Mouse (Mus musculus) heart, embryonic 16.5 days (tissue): ENCODE results near the gene Inafm1. TPM values are rescaled to one million over a fixed set of nuclear protein-coding genes. Genes with fewer than 3 reads are reported as not detected.
"Not testable (repeated sequence)": the region's sequence is repeated elsewhere in the genome, so short reads cannot be mapped to it uniquely, and the experiment has no call there.

Source experiments
- ATAC-seq: fragments of 200-750 bp; cut with Nextera tagmentation; replicated peaks from 2 replicates; pipeline ENCODE4 v1.8.0; 2017; ENCODE audit warnings: moderate number of reproducible peaks; ENCODE audit not compliant: insufficient read depth, low FRiP score; ENCODE audit errors: extremely low read depth
- H3K27ac ChIP-seq: fragments of 300-500 bp; sonication (generic); 2 replicates; pipeline ENCODE4 v1.5.1; 2014; ENCODE audit warnings: mild to moderate bottlenecking, low read length, control low read depth, moderate library complexity
- H3K27me3 ChIP-seq: fragments of 300-500 bp; sonication (generic); 2 replicates; pipeline ENCODE4 v1.6.1; 2014; ENCODE audit warnings: low read length, mixed read lengths; ENCODE audit not compliant: control insufficient read depth, insufficient read depth
- H3K36me3 ChIP-seq: fragments of 300-500 bp; sonication (generic); 2 replicates; pipeline ENCODE4 v1.6.1; 2014; ENCODE audit not compliant: control insufficient read depth, insufficient read depth
- H3K4me1 ChIP-seq: fragments of 300-500 bp; sonication (generic); 2 replicates; pipeline ENCODE4 v1.6.1; 2014; ENCODE audit warnings: low read length, mixed read lengths; ENCODE audit not compliant: control insufficient read depth, insufficient read depth
- H3K4me2 ChIP-seq: fragments of 300-500 bp; sonication (generic); 2 replicates; pipeline ENCODE4 v1.6.1; 2014; ENCODE audit warnings: low read depth, mild to moderate bottlenecking, control low read depth, low read length
- H3K4me3 ChIP-seq: fragments of 300-500 bp; sonication (generic); 2 replicates; pipeline ENCODE4 v1.5.1; 2014; ENCODE audit warnings: mild to moderate bottlenecking, control low read depth, low read length
- H3K9ac ChIP-seq: fragments of 300-500 bp; sonication (generic); 2 replicates; pipeline ENCODE4 v1.6.1; 2014; ENCODE audit warnings: low read length, control low read depth
- H3K9me3 ChIP-seq: fragments of 300-500 bp; sonication (generic); replicated peaks from 2 replicates; pipeline ENCODE4 v1.6.1; 2016; ENCODE audit warnings: low read length; ENCODE audit not compliant: control insufficient read depth
- WGBS: fragments of 180-500 bp; shearing (Covaris S2); extraction: QIAGEN DNeasy Blood & Tissue Kit; methylation state at CpG from one replicate; pipeline ENCODE4 v1.1.7; 2014; 5-methylcytosine and 5-hydroxymethylcytosine counted together
- polyA plus RNA-seq: library from polyadenylated mRNA; unstranded; fragments of >200 nt; fragmentation: Nextera tagmentation; extraction: Ambion mirVana; gene quantifications from 2 replicates; pipeline ENCODE4 v1.2.1, GENCODE M21; 2015

Gene Inafm1
- polyA plus RNA-seq, 1 experiment from 2014 or later: 6.9 TPM

GRCm38 (mm10) chr7:16312011-16312671 lies 38.7 kb upstream of the Inafm1 start:
- Histone ChIP-seq H3K36me3 (0 out of 2 replicates have a peak, but pooled peaks cover 3% of the 10 kb centered on the region), H3K9me3 (no peaks in the 10 kb centered on the region), H3K27ac (peak overlapping the region; percentile 100), H3K27me3 (no peaks in the 10 kb centered on the region), H3K4me2 (peak overlapping the region; percentile 100), H3K4me1 (peaks cover 40% of the 10 kb centered on the region), H3K9ac (peak overlapping the region; percentile 99), H3K4me3 (peak overlapping the region; percentile 85)
- ATAC-seq: no peak
- under 1% methylated on average over 45 of the region's 49 CpGs for WGBS

GRCm38 (mm10) chr7:16311453-16312004 lies 38.1 kb upstream of the Inafm1 start:
- Histone ChIP-seq H3K4me1 (peaks cover 40% of the 10 kb centered on the region), H3K9me3 (no peaks in the 10 kb centered on the region), H3K9ac (peak overlapping the region; percentile 99), H3K4me2 (peak overlapping the region; percentile 100), H3K27ac (peak overlapping the region; percentile 100), H3K27me3 (no peaks in the 10 kb centered on the region), H3K4me3 (peak overlapping the region; percentile 85), H3K36me3 (0 out of 2 replicates have a peak, but pooled peaks cover 2% of the 10 kb centered on the region)
- ATAC-seq: no peak
- WGBS: 2% methylated on average over 14 of the region's 14 CpGs

- no peaks in the 10 kb centered on the region for H3K9me3 ChIP-seq
- peak overlapping the region; percentile 85 for H3K4me3 ChIP-seq
- under 1% methylated on average over 31 of the region's 31 CpGs for WGBS
- peaks cover 40% of the 10 kb centered on the region for H3K4me1 ChIP-seq
- H3K9ac ChIP-seq: peak overlapping the region; percentile 99
- no peak for ATAC-seq
- peak overlapping the region; percentile 100 for H3K4me2 ChIP-seq
- no peaks in the 10 kb centered on the region for H3K36me3 ChIP-seq
- no peaks in the 10 kb centered on the region for H3K27me3 ChIP-seq
- peak overlapping the region; percentile 100 for H3K27ac ChIP-seq
These were observed 37.4 kb upstream of the Inafm1 start for GRCm38 (mm10) chr7:16310521-16311452.

GRCm38 (mm10) chr7:16310020-16310520 lies 36.7 kb upstream of the Inafm1 start:
- H3K9ac ChIP-seq: peak overlapping the region; percentile 76
- no peaks in the 10 kb centered on the region for H3K36me3 ChIP-seq
- WGBS: 1% methylated on average over 30 of the region's 56 CpGs
- H3K27me3 ChIP-seq: no peaks in the 10 kb centered on the region
- peak overlapping the region; percentile 100 for H3K4me2 ChIP-seq
- peak; percentile 12 for ATAC-seq
- peaks cover 40% of the 10 kb centered on the region for H3K4me1 ChIP-seq
- peak overlapping the region; percentile 70 for H3K27ac ChIP-seq
- H3K4me3 ChIP-seq: peak overlapping the region; percentile 85
- H3K9me3 ChIP-seq: no peaks in the 10 kb centered on the region

- ATAC-seq: peak; percentile 47
- Histone ChIP-seq H3K4me1 (peaks cover 39% of the 10 kb centered on the region), H3K4me2 (peak overlapping the region; percentile 100), H3K27me3 (no peaks in the 10 kb centered on the region), H3K27ac (peak overlapping the region; percentile 70), H3K4me3 (peak overlapping the region; percentile 85), H3K9me3 (no peaks in the 10 kb centered on the region), H3K9ac (peak overlapping the region; percentile 76), H3K36me3 (no peaks in the 10 kb centered on the region)
- WGBS: under 1% methylated on average over 61 of the region's 61 CpGs
These were observed 36.1 kb upstream of the Inafm1 start for GRCm38 (mm10) chr7:16309318-16310019.

- peaks cover 36% of the 10 kb centered on the region for H3K4me1 ChIP-seq
- no peaks in the 10 kb centered on the region for H3K27me3 ChIP-seq
- no peaks in the 10 kb centered on the region for H3K36me3 ChIP-seq
- H3K4me2 ChIP-seq: peak overlapping the region; percentile 100
- H3K27ac ChIP-seq: peak overlapping the region; percentile 56
- WGBS: 37% methylated on average over 16 of the region's 16 CpGs
- H3K9me3 ChIP-seq: no peaks in the 10 kb centered on the region
- H3K9ac ChIP-seq: peak overlapping the region; percentile 76
- peak overlapping the region; percentile 85 for H3K4me3 ChIP-seq
- no peak for ATAC-seq
These were observed 35.3 kb upstream of the Inafm1 start for GRCm38 (mm10) chr7:16308555-16309317.

GRCm38 (mm10) chr7:16308093-16308492 lies 34.7 kb upstream of the Inafm1 start, which contains the start of gene Bbc3:
Gene Bbc3 (plus strand): TSS chr7:16308393.
- H3K4me1 ChIP-seq: peaks cover 32% of the 10 kb centered on the region
- 28% methylated on average over 1 of the region's 1 CpGs for WGBS

GRCm38 (mm10) chr7:16307141-16307540 lies 33.7 kb upstream of the Inafm1 start:
- WGBS: 71% methylated on average over 6 of the region's 6 CpGs

More at GRCm38 (mm10) chr7:16308093-16308492, 34.7 kb upstream of the Inafm1 start, which contains the start of gene Bbc3:
- H3K27me3 ChIP-seq, H3K36me3 ChIP-seq, ATAC-seq, H3K9me3 ChIP-seq: not testable (repeated sequence)
- Histone ChIP-seq H3K27ac (peak within 1 kb of the TSS; percentile 56), H3K4me3 (peak within 1 kb of the TSS; percentile 85), H3K9ac (peak within 1 kb of the TSS; percentile 76), H3K4me2 (peak within 1 kb of the TSS; percentile 100)

More at GRCm38 (mm10) chr7:16307141-16307540, 33.7 kb upstream of the Inafm1 start:
- not testable (repeated sequence) for H3K9me3 ChIP-seq, H3K36me3 ChIP-seq, H3K9ac ChIP-seq, H3K27me3 ChIP-seq, H3K4me3 ChIP-seq, ATAC-seq, H3K4me2 ChIP-seq, H3K27ac ChIP-seq
- peaks cover 28% of the 10 kb centered on the region for H3K4me1 ChIP-seq
